Mouse (Mus musculus): Measurements from ENCODE around the gene Tmem230.

- no peak for TF ChIP-seq CTCF (IDR thresholded peaks at IDR 0.05; ENCODE audit: insufficient read depth, low read depth, low read length)
- no peak for TF ChIP-seq POLR2A (IDR thresholded peaks at IDR 0.05; ENCODE audit: insufficient read depth, low read depth, low read length)
These were observed 21.6 kb upstream of the Tmem230 start for GRCm38 (mm10) chr2:132269217-132269616.

Data from olfactory bulb, adult 2 months (tissue).